Mouse (Mus musculus) c-Kit-positive CD71-positive TER-119-negative erythroid progenitor cells, embryonic 14.5 days (primary cell): ENCODE measurements at regions not wholly inside any gene's neighbourhood (a gene's known extent, or its start where the extent isn't known, plus 50 kb on each side); places are given as distances from the start of the nearest gene placed in this dataset.
"Not testable (repeated sequence)": the region's sequence is repeated elsewhere in the genome, so short reads cannot be mapped to it uniquely, and the experiment has no call there.

Source experiments
- DNase-seq: peaks from one replicate; pipeline ENCODE4 v3.0.0-alpha.2; 2013; ENCODE audit warnings: low read depth

DNA sequence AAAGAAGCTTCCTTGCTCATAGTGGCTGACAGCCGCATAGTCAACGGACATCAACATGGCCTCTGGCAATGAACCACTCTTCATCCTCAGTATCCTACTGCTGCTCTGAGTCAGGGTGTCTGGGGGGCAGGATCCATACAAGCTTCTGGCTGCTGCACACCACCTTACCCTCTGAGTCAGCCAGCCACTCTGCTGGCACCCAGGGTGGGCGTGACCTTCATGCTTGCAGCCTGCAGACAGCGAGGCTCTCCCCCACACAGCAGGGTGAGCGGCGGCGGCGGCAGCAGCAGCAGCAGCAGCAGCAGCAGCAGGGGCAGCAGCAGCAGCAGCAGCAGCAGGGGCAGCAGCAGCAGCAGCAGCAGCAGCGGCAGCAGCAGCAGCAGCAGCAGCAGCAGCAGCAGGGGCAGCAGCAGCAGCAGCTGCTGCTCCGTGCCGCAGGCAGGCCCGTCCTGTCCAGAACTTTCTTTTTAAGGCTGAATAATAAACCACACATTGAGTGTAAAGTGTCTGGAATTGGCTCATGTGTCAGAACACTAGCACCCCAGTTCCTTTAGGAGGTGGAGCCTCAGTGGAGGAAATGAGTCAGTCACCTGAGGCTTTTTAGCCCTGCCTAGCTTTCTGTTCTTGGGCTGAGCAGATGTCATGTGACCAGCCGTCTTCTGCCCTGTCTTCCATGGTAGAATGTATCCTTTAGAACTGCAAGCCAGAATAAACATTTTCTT, 186.3 kb downstream of the 1810013L24Rik start:
- no peak for DNase-seq

DNA sequence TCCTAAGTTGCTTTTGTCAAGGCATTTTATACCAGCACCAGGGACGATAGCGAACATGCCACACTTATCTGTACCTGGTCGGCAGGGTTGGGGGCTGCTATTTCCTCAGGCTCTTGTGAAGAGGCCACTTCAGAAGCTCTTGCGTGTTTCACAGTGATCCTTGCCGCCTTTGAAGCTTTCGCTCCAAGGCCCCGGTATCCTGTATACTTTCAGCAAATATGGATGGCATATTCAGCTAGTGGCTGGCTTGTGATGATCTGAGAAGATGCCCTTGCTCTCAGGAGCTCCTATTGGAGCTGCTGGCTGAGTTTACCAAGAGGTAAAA, 186.8 kb downstream of the 1810013L24Rik start:
- no peak for DNase-seq

DNA sequence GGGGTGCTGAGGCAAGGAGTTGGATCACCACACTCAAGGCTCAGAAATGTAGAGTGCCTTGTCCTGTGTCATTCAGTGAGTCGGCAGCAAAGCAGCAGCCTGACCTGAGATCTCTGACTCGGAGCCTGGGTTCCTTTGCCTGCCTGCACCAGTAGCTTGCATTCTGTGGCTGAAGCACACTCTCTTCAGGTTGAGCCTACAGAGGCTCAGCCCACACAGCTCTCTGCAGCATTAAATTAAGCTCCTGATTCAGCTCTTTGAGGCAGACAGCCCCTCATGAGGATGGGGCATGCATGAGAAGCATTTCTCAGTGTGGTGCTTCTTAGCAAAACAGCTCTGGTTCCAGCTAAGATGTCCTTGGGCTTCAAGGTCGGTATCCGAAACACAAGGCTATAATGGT, 200.8 kb downstream of the 1810013L24Rik start:
- DNase-seq: no peak

DNA sequence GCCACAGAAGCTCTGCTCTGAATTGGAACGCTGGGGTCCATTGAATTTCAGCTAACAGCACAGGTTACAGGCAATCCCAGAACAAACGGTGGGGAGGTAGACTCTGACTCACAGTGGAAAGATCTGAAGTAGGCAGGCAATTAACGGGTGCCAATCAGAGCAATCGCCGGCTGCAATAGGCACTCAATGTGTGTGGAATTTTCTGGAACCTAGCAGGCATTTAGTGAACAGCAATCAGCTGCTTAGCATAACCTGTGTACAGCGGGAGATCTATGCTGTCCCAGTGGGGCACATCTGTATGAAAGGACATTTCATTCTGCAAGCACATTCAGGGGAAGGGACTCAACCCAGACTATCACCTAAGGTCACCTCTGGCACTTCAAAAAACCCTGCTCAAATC, 213.4 kb downstream of the 1810013L24Rik start:
- DNase-seq: no peak

DNA sequence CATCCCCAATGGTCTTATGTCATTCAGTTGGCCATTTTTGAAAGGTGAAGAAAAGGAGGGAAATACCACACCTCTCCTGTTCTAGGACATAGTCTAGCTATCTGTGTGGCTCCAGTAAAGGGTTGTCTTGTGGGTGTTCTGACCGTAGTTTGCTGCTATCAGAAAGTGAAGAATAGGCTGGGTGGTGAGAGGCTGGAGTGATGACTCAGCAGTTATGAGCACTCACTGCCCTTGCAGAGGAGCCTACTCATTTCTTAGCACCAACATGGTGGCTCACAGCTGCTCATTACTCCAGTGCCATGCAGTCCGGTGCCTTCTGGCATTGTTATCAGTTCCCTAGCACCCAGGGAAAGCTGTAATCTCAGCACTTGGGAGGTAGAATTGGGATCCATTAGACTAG, 217.0 kb downstream of the 1810013L24Rik start:
- DNase-seq: no peak

DNA sequence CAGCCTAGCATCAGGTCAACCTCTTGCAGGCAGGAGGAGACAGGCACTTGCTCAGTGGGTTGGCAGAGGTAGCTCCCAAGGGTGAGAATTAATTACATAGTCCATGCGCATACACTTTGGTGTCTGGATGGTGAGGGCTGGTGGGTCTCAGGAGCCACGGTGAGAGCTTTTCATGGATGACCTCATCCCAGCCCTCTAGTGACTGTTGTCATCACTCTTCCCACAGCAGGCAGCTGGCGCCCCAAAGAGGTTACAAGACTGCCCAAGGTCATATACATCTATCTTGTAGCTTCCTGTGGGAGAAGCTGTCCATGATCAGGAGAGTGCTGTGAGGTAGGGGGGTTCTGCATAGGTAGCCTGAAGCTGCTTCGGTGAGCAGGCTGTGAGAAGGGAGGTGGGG, 224.5 kb downstream of the 1810013L24Rik start:
- no peak for DNase-seq

DNA sequence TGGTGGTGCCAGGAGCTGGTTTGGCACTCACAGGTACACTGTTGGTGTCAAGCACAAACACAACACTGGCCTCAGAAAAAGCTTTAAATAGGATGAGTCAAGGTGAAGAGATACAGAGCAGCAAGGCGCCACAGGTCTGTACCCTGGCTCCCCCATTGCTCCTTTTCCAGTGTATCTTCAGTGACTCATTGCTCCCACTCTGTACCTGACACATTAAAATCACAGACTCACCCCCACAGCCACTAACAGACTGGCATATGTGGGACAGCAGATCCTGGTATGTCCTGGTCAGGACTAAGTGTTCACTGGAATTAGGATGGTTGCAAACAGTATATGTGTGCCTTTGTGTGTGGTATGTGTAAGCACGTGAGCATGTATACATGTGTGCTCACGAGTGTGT, 226.5 kb downstream of the 1810013L24Rik start:
- DNase-seq: no peak

DNA sequence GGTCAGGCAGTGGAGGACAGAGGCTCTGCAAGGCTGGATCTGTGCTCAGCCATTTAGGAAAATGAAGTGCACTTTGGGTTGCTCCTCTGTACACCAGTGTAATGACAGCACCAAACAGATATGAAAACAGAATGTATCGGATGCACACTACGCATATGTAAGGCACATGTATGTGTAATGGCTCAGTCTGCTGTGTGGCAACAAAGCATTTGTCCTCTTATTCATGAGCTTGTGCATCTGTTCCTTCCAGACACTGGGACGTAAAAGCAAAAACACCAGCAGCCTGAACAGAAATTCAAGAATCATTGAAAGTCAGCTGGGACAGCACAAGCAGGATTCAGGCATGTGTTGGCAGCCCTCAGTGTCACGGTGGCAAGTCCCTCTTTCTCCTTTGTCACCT, 241.6 kb downstream of the 1810013L24Rik start:
- DNase-seq: no peak

DNA sequence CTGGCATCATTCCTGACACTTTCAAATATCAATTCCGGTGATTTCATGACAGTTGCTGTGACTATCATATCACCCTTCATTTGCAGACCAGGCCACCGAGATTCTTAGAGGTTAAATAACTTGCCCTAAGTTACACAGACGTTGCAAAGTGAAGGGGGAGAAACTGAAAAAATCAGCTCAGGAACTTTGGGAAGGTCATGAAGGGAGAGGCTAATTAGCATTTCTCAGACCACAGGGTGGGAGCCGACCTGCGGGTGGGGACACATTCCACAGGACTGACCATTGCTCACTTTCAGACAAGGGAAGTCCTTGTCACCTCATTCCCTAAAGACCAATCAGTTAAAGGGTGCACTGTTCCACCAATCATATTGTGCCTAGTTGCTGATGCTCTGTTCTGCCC, 242.1 kb downstream of the 1810013L24Rik start:
- not testable (repeated sequence) for DNase-seq

DNA sequence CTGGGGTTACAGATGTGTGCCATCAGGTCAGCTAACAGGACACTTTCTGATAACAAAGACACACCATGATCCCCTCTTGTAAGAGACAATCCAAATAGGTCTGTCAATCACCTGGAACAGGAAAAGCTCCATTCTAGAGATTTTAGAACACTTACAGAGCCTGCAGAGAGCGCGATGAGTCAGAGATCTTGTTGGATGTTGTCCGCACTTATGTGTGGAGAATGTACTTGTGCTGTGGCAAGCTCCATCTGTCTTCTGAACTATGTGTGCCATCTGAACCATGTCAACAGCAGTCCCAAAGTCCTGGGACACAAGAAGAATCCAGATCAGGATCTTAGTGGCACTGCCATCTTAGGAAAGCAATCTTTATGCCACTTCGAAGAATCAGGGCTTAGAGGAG, 244.4 kb downstream of the 1810013L24Rik start:
- no peak for DNase-seq

DNA sequence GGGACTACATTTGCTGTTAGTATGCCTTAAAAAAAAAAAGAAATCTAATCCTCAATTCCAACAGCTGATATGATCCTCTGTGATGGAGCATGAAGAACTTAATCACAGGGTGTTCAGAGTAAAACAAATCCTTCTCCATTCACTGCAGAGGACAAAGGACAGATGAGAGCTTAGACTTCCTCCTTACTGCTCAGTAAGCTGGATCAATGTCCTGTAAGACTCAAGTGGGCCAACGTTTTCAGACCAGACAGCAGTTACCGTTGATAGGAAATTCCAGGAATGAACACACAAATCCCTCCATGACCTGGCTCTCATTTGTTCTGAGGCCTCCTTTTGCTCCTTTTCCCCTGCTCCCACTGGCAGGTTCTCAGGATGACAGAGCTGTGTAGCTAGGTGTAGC, 247.6 kb downstream of the 1810013L24Rik start:
- no peak for DNase-seq

DNA sequence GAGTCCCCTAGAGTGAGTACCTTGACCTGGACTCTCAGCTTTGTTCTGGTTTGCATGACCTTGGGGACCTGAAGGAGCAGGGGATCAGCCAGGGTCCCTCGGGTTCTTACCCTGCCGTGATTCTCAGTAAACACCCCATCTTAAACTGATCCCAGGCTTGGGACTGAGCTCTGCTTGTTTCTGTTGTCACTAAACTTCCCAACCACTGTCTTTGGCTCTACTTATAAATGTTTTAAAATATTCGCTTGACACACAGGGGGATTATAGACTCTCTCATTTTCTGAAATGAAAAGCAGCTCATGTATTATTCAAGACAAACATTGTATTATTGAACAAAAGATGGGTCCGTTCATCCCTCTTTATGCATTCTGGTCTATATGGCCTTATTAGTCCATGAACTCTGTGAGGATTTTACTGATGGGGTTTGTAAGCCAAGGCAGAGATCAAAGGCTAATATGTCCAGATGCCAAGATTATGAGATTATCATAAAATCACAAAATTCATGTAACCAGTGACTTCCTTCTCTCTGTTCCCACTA, 248.6 kb downstream of the 1810013L24Rik start:
- DNase-seq: no peak

DNA sequence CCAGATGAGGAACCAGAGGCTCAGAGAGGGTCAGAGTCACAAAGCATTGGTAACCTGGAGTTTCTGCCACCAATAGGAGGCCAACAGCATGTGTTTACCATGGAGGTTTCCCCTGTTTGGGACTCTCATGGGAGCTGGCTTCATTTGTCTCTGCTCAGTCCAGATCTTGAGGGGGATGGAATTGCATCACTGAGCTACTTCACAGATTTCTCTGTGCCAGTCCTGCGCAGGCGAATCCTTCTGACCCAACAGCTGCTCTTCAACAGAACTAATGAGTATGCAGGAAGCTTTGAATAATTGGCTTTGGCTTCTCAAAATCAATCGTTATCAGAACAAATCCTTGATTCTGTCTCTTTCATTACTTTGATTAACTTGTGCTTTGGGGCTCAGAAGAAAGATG, 253.1 kb downstream of the 1810013L24Rik start:
- no peak for DNase-seq

DNA sequence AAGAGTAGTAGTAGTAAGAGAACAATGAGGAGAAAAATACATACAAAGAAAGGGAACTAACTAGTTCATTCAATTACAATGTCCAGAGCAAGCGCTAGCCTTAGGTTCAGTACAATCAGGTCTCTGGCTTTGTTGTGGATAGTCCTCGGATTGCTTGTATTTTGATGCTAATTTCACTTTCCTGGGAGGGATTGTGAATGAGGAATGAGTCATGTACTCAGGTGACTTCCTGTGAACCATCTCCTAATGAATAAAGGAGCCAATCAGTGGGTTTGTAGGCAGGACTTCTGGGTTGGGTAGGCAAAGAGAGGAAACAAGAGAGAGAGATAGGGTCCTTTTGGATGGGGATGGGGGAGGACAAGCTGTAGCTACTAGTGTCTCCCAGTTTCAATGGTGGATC, 253.8 kb downstream of the 1810013L24Rik start:
- DNase-seq: no peak

DNA sequence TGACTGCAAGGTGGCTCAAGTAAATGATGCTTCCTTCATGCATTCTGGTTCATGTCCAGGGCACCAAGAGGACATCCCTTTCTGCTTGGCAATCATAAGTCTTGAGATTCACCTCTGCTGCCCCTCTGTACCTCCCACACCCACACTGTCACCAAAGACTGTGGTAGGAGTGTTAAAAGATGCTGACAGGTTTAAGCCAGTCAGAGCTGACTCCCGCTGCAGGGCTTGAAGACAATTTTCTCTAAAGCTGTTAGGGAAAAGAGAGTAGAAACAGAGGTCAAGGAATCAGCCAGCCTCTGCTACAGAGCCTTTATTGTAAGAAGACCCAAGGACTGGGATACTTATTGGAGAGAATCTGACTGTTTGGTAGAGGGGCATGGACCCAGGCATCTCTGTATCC, 254.7 kb downstream of the 1810013L24Rik start:
- DNase-seq: no peak

DNA sequence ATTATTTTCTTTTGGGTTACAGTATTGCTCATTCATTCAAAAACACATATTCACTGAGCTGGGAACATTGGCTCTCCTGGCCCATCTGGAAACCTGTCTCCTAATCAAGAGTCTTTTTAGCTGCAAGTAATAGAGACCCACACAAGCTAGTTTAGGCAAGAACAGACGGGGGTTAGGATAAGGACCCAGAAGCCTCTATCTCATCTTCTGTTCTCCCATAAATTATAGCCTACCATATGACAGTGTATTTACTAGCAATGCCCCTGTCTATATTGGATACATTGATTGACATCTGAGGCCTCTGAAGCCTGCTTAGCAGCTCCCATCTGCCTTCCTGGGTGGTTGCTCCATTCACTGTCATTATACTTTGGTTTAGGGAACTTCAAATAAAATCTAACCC, 255.2 kb downstream of the 1810013L24Rik start:
- no peak for DNase-seq

DNA sequence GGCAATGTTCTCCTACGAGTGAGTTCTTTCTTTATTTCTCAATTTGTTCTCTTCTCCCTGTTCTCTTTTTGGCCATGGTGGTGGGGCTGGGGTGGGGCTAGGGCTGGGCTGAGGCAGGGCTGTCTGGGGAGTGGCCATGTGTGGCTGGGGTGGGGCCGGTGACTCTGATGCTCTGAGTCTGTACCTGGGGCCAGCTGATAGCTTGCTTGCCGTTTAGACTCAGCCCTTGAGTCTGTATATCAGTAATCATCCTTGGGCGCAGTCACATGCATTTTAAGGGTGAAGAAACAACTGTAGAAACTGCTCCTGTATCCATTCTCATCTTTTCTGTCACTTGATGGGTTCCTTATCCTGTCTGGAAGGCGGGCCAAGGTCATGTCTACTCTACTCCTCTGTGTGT, 256.1 kb downstream of the 1810013L24Rik start:
- DNase-seq: peak; percentile 22

DNA sequence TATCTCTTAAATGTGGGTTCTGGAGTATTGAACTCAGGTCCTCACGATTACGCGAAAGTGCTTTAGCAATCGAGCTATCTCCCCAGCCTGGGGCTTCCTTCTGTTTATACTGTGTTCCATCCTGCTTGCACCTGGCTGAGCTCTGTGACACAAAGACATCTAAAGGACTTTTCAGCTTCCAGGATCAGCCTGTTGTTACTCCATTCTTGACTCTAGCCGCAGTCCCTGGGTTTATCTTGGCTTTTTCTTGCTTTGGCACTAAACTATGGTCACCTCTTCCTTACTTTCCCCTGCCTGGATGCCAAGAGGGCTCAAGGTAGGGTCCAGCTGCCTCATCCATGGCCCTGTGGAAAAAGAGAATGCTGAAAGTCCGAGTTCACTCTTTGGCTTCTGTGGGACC, 261.9 kb downstream of the 1810013L24Rik start:
- DNase-seq: no peak

DNA sequence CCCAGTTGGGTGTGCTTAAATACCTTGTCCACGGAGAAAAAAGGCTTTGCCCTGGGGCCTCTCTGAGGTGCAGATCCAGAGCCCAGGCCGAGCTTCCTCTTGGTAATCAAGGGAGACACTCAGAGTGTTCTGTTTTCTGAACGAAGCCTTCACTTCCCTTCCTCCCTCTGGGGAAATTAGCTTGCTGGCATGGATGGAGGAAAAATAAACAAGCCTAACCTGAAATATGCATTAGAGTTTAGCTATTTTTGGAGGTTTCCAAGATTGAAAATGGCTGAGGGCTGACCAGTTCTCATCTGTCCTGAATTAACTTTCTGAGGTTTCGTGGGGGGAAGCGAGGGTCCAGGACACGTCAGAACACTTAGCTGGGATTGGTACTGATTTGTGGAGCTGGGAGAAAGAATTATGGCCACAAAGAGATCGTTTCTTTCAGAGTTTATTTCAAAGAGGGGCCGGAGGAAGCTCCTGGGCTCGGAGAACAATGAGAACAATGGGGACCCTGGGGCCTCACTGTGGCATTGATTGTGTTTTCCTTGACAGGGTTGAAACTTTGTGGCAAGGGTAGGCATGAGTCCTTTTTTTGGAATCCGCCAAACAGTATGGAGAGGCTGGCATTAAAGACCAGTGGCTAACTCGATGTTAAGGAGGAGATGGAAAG, 262.4 kb downstream of the 1810013L24Rik start:
- no peak for DNase-seq

DNA sequence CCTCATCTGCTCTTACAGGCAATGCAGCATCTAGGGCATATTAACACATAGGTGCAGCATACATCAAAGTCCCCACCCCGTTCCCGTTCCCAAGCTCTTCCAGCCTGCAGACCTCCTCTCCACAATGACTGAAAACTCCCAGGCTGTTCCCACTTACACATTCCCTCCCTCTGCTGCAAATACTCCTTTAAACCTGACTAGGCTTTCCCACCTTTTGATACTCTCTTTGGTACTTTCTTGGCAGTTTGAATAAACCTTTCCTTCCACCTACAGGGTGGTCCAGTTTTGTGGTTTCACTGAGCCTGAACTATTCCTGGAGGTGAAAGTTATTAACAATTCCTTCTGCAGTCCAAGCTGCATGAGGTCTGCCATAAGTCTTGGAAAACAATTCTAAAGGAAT, 263.7 kb downstream of the 1810013L24Rik start:
- DNase-seq: no peak

DNA sequence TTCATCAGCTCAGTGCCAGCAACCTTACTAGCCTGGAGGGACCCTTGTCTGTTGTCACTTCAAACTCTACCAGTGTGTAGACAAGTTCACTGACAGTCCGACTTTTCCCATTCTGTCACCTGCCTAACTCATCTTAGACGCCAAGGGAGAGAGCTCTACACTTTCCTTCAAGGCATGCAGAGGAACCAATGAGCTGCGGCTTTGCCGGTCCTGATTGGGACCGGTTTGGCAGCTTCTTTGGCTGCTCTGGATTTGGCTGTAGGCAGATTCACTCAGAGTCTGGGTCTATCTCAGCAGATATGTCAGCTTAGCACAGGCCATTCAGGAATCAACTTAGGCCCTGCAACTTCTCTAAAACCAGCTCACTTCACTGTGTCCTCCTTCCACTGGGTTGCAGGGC, 264.3 kb downstream of the 1810013L24Rik start:
- no peak for DNase-seq

DNA sequence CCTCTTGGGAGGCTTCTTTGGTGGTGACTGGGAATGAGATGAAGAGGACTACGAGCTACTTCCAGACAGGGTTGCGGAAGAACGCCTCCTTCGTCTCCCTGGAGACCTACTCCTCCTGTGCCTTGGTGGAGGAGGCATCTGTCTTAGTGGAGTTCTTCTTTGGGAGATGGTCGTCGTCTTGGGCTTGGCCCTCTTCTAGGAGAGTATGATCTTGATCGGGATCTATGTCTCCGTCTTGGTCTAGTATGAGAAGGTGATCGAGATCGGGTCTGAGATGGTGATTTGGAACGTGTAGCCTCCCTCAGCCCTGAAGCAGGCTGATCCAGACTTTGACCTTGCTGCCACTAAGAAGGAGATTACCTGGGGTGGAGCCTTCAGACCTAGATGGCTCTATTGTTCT, 276.3 kb downstream of the 1810013L24Rik start:
- no peak for DNase-seq

DNA sequence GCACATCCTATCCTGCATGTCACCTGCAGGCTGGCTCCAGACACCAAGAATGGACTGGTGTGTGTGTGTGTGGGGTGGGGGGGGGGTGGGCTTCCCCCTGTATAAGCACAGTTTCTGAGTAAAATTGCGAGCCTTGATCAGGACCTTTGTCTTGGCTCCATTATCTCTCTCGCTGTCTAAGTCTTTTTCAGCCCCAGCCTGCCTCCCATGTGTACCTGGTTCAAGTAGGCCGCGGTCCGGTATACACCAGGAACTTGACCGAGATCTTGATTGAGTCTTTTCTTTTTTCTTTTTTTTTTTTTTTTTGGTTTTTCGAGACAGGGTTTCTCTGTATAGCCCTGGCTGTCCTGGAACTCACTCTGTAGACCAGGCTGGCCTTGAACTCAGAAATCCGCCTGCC, 276.8 kb downstream of the 1810013L24Rik start:
- not testable (repeated sequence) for DNase-seq

DNA sequence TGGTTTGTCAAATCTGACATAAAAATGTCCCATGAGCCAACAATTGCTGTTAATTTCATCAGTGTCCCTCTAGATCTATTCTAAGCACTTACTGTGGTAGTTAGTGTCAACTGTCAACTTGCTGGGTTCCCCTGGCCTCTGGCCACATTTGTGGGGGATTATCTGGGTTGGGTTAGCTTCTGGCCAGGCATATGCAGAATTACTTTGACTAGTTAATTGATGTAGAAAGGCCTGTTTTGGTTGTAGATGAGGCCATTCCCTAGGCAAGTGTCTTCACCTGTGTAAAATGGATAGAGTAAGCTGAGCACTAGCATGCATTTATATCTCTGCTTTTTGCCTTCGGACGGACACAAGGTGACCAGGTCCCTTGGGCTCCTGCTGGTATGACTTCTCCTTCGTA, 283.9 kb downstream of the 1810013L24Rik start:
- DNase-seq: no peak
